Mouse (Mus musculus): Measurements from ENCODE around the gene Fads1. TPM values are rescaled to one million over a fixed set of nuclear protein-coding genes. Genes with fewer than 3 reads are reported as not detected.

The Fads1 gene
- polyA plus RNA-seq (2012; rRNA removed), result 57.9 and 75.8 TPM in 2 replicates

GRCm38 (mm10) chr19:10182670-10183298 lies at the start of gene Fads1:
Gene Fads1 (plus strand): TSS chr19:10182888.

GRCm38 (mm10) chr19:10203848-10204615 lies 21.3 kb downstream of the Fads1 start, which contains the start of the genes Tmem258 and Fen1:
Gene Tmem258 (plus strand): TSS chr19:10204014.
Gene Fen1 (minus strand): TSS chr19:10204169.

GRCm38 (mm10) chr19:10240654-10241305 lies 58.1 kb downstream of the Fads1 start, which contains the start of gene Myrf:
Gene Myrf (minus strand): TSS chr19:10240748.

Other genes with a start within 250 kb of the Fads1 start
- gene Fth1, start 202.3 kb upstream of the Fads1 start, polyA plus RNA-seq (2012; rRNA removed), result 1,260 and 1,453 TPM in 2 replicates
- gene Best1, start 181.3 kb upstream of the Fads1 start, polyA plus RNA-seq (2012; rRNA removed), result 0.02 and 0.07 TPM in 2 replicates
- 55.4 and 66.1 TPM in 2 replicates for gene Rab3il1, start 181.2 kb upstream of the Fads1 start, polyA plus RNA-seq (2012; rRNA removed)
- 7.6 and 8.8 TPM in 2 replicates for gene Fads3, start 141.3 kb upstream of the Fads1 start, polyA plus RNA-seq (2012; rRNA removed)
- 83.2 and 157 TPM in 2 replicates for gene Fads2, start 81.1 kb upstream of the Fads1 start, polyA plus RNA-seq (2012; rRNA removed)
- 79.7 and 88.9 TPM in 2 replicates for gene Tmem258, start 21.1 kb downstream of the Fads1 start, polyA plus RNA-seq (2012; rRNA removed)
- gene Fen1, start 21.3 kb downstream of the Fads1 start, polyA plus RNA-seq (2012; rRNA removed), result 30.4 and 32.9 TPM in 2 replicates
- 4.6 and 6.9 TPM in 2 replicates for gene Myrf, start 57.9 kb downstream of the Fads1 start, polyA plus RNA-seq (2012; rRNA removed)
- 0.37 and 0.38 TPM in 2 replicates for gene Dagla, start 122.0 kb downstream of the Fads1 start, polyA plus RNA-seq (2012; rRNA removed)
- 0.14 and 0.20 TPM in 2 replicates for gene Syt7, start 206.2 kb downstream of the Fads1 start, polyA plus RNA-seq (2012; rRNA removed)

Measured in liver, embryonic 18 days (tissue).